Mouse (Mus musculus): ENCODE measurements at regions not wholly inside any gene's neighbourhood (a gene's known extent, or its start where the extent isn't known, plus 50 kb on each side); places are given as distances from the start of the nearest gene placed in this dataset.

DNA sequence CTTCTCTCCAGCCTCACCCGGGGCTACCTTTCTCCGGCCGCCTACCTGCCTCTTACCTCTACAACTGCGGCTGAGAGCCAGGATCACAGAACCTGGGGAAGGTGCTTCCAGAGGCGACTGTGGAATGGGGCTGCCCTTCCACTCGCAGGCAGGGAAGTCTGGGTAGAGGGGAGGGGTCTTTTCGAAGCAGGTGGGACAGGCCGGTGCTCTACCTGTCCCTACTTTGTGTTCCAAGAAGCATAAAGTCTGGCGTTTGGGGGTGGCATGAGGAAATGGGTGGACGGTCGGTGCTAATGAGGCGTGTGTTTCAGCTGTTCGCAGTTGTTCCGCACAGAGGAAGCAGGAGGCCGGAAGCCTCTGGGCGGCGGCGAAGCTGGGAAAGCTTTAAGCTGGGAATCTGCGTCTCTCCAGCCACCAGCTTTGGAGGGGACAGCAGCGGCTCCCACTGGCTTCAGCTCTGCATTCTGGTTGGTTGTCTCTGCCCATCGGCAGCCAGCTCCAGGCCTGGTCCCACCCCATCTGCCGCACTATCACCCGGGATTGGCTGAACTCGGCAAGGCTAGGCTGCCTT is 68.8 kb upstream of the Slc35c1 start:
- DNase-seq (ENCODE audit: extremely low read depth) = no peak

DNA sequence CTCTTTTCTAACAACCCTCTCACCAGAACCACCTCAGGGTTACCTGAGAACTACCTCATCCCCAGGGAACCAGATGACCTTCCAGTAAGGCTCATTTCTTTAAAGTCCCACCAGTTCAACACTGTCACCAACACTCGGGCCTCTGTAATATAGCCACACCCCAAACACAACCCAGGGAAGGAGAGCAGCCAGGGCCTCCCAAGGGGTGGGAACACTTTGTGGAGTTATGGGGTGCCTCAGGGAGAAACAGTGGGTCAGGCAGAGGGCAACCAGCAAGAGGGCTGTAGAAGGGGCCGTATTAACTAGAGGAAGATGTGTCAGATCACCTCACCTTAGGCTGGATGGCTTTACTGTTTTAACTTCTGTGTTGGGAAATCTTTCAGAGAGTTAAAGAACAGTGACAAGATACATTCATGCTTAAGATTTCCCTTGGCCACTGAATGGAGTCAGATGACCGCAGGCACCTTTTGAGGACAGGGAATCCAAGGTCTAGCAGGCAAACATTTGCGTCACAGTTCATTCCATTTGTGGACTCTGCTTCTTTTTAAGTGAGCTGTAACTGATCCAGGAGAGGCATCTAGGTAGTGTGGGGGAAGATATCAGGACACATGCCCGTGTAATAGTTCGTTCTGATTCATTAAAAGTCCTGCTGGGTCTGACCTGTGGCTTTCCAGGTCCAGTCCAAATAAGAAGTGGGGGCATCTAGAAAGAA is 67.9 kb upstream of the Slc35c1 start:
- Histone ChIP-seq H3K4me3 (replicated peaks in 1 of 3; ENCODE audit: low read depth in 2 of 3, low read length in 2 of 3, poor library complexity in 1 of 3) (no peak overlapping the region), H3K27ac (ENCODE audit: insufficient read depth, low read depth) (no peak overlapping the region), H3K4me1 (ENCODE audit: control insufficient read depth in 1 of 2, insufficient read depth in 2 of 2) (peaks cover 0 to 2% of the 10 kb centered on the region in 2 experiments; a peak in 1 of 4 replicates), H3K79me2 (replicated peaks; ENCODE audit: control insufficient read depth, extremely low read depth, insufficient read depth, poor library complexity, severe bottlenecking) (no peaks in the 10 kb centered on the region), H3K36me3 (replicated peaks in 1 of 2; ENCODE audit: control insufficient read depth in 1 of 2, insufficient read depth in 1 of 2, low read length in 1 of 2) (no peaks in the 10 kb centered on the region), H3K4me2 (ENCODE audit: insufficient read depth, low read depth, poor library complexity, severe bottlenecking) (no peak overlapping the region), H3K27me3 (replicated peaks) (peaks cover 83% of the 10 kb centered on the region), H3K9ac (ENCODE audit: insufficient read depth, low read depth) (no peak overlapping the region), H3K9me3 (replicated peaks; ENCODE audit: low read length) (peaks cover 4% of the 10 kb centered on the region)
- in situ Hi-C loops (cut with MboI; ENCODE audit: low pct_ligation_motif_present, low pct_unique_long_range_greater_than_20kb, low sequenced_read_pairs) = no loop called here
- no peak for DNase-seq (ENCODE audit: extremely low read depth)
- dilution Hi-C loops (cut with MboI; ENCODE audit: extremely low pct_ligation_motif_present, extremely low pct_unique_long_range_greater_than_20kb, low sequenced_read_pairs) = no loop called here
- no peak for TF ChIP-seq UBTF (IDR thresholded peaks at IDR 0.05; ENCODE audit: low read depth, low read length)
- no peak for TF ChIP-seq ZKSCAN1 (IDR thresholded peaks at IDR 0.05; ENCODE audit: borderline replicate concordance, low read depth, low read length)
- no peak for TF ChIP-seq ZC3H11A (IDR thresholded peaks at IDR 0.05; ENCODE audit: low read depth, low read length)
- TF ChIP-seq GABPA (IDR thresholded peaks at IDR 0.05; ENCODE audit: insufficient replicate concordance, low read depth, low read length) = no peak
- no peak for TF ChIP-seq ZMIZ1 (IDR thresholded peaks at IDR 0.05; ENCODE audit: low read depth, low read length)
- no peak for TF ChIP-seq NRF1 (IDR thresholded peaks at IDR 0.05; ENCODE audit: low read depth, low read length)
- no peak for TF ChIP-seq USF1 (IDR thresholded peaks at IDR 0.05; ENCODE audit: low read depth, low read length)

More for the DNA sequence above, 68.8 kb upstream of the Slc35c1 start:
- dilution Hi-C loops (cut with MboI; ENCODE audit: extremely low pct_ligation_motif_present, extremely low pct_unique_long_range_greater_than_20kb, low sequenced_read_pairs) = no loop called here
- Histone ChIP-seq H3K27ac (ENCODE audit: insufficient read depth, low read depth) (no peak overlapping the region), H3K36me3 (replicated peaks in 1 of 2; ENCODE audit: control insufficient read depth in 1 of 2, insufficient read depth in 1 of 2, low read length in 1 of 2) (no peaks in the 10 kb centered on the region), H3K4me3 (replicated peaks in 1 of 3; ENCODE audit: low read depth in 2 of 3, low read length in 2 of 3, poor library complexity in 1 of 3) (no peak overlapping the region), H3K9me3 (replicated peaks; ENCODE audit: low read length) (peaks cover 4% of the 10 kb centered on the region), H3K4me2 (ENCODE audit: insufficient read depth, low read depth, poor library complexity, severe bottlenecking) (no peak overlapping the region), H3K27me3 (replicated peaks) (peaks cover 79% of the 10 kb centered on the region), H3K4me1 (ENCODE audit: control insufficient read depth in 1 of 2, insufficient read depth in 2 of 2) (peaks cover 0 to 2% of the 10 kb centered on the region in 2 experiments; a peak in 1 of 4 replicates), H3K9ac (ENCODE audit: insufficient read depth, low read depth) (no peak overlapping the region), H3K79me2 (replicated peaks; ENCODE audit: control insufficient read depth, extremely low read depth, insufficient read depth, poor library complexity, severe bottlenecking) (no peaks in the 10 kb centered on the region)
- in situ Hi-C loops (cut with MboI; ENCODE audit: low pct_ligation_motif_present, low pct_unique_long_range_greater_than_20kb, low sequenced_read_pairs) = no loop called here
- no peak for TF ChIP-seq JUN (IDR thresholded peaks at IDR 0.05; ENCODE audit: insufficient read depth, low read depth, low read length)

DNA sequence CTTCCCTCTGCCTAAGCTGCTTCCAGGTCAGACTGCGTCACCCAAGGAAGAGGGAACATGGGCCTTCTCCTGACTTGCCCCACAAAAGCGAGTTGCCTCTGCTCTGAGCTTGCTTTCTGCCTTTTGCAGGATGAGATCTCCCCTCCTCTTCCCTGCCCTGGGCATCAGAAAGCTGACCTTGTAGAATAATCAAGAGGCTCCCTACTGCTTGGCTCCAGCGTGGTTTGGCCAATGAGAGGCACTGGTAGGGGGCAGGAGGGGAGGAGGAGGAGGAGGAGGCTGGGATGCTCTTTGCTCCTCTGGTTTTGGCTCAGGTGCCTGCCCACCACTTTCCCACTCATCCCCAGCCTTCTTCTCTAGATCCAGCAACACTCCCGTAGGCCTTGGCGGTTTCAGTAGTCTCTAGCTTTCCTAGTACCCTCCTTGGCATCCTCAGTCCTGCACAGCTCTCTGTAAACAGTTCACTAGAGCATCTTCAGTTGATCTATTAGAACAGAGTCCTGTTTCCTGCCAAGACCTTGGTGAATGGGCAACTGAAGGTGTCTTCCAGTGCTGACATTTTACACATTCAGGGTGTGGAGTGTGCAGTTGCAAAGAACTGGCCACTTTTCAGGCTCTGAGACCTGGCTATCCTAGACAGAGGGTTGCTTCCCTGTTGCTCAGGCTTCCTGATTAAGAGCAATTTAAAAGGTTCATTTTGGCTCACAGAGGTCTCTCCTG is 66.5 kb upstream of the Slc35c1 start:
- in situ Hi-C loops (cut with MboI; ENCODE audit: low pct_ligation_motif_present, low pct_unique_long_range_greater_than_20kb, low sequenced_read_pairs) (no loop called here), dilution Hi-C loops (cut with MboI; ENCODE audit: extremely low pct_ligation_motif_present, extremely low pct_unique_long_range_greater_than_20kb, low sequenced_read_pairs) (no loop called here)
- Histone ChIP-seq H3K4me3 (replicated peaks in 1 of 3; ENCODE audit: low read depth in 2 of 3, low read length in 2 of 3, poor library complexity in 1 of 3) (no peak overlapping the region), H3K4me1 (ENCODE audit: control insufficient read depth in 1 of 2, insufficient read depth in 2 of 2) (peaks cover 0 to 2% of the 10 kb centered on the region in 2 experiments; a peak in 1 of 4 replicates), H3K27ac (ENCODE audit: insufficient read depth, low read depth) (no peak overlapping the region), H3K79me2 (replicated peaks; ENCODE audit: control insufficient read depth, extremely low read depth, insufficient read depth, poor library complexity, severe bottlenecking) (no peaks in the 10 kb centered on the region), H3K36me3 (replicated peaks in 1 of 2; ENCODE audit: control insufficient read depth in 1 of 2, insufficient read depth in 1 of 2, low read length in 1 of 2) (no peaks in the 10 kb centered on the region), H3K9ac (ENCODE audit: insufficient read depth, low read depth) (no peak overlapping the region), H3K27me3 (replicated peaks) (peaks cover 83% of the 10 kb centered on the region), H3K9me3 (replicated peaks; ENCODE audit: low read length) (peaks cover 4% of the 10 kb centered on the region), H3K4me2 (ENCODE audit: insufficient read depth, low read depth, poor library complexity, severe bottlenecking) (no peak overlapping the region)
- TF ChIP-seq MEF2A (IDR thresholded peaks at IDR 0.05; ENCODE audit: borderline replicate concordance, low read depth, low read length) (no peak), ETS1 (conservative IDR thresholded peaks at IDR 0.05; ENCODE audit: low read depth, low read length) (no peak), MAFK (IDR thresholded peaks at IDR 0.05; ENCODE audit: insufficient replicate concordance, low read length) (no peak), RAD21 (IDR thresholded peaks at IDR 0.05; ENCODE audit: low read depth, low read length) (no peak), PAX5 (IDR thresholded peaks at IDR 0.05; ENCODE audit: low read length) (no peak), POLR2AphosphoS2 (IDR thresholded peaks at IDR 0.05; ENCODE audit: low read depth, low read length) (no peak), GABPA (IDR thresholded peaks at IDR 0.05; ENCODE audit: insufficient replicate concordance, low read depth, low read length) (no peak), SMC3 (IDR thresholded peaks at IDR 0.05; ENCODE audit: low read depth, low read length) (no peak), JUND (conservative IDR thresholded peaks at IDR 0.05; ENCODE audit: low read depth, low read length) (no peak), ZMIZ1 (IDR thresholded peaks at IDR 0.05; ENCODE audit: low read depth, low read length) (no peak), NELFE (IDR thresholded peaks at IDR 0.05; ENCODE audit: low read depth, low read length) (no peak), EP300 (IDR thresholded peaks at IDR 0.05; ENCODE audit: low read length) (no peak), NRF1 (IDR thresholded peaks at IDR 0.05; ENCODE audit: low read depth, low read length) (no peak), HCFC1 (IDR thresholded peaks at IDR 0.05; ENCODE audit: low read depth, low read length) (no peak), CHD2 (IDR thresholded peaks at IDR 0.05; ENCODE audit: low read length) (no peak), USF1 (IDR thresholded peaks at IDR 0.05; ENCODE audit: low read depth, low read length) (no peak), BHLHE40 (IDR thresholded peaks at IDR 0.05; ENCODE audit: low read depth, low read length) (no peak)
- no peak for DNase-seq (ENCODE audit: extremely low read depth)

Data from CH12.LX (cell line).